Mouse (Mus musculus): Measurements from ENCODE around the gene Cyb5r2. TPM values are rescaled to one million over a fixed set of nuclear protein-coding genes. Genes with fewer than 3 reads are reported as not detected.

The Cyb5r2 gene
- polyA plus RNA-seq (2012; rRNA removed) = 0.16 and 0.37 TPM in 2 replicates

GRCm38 (mm10) chr7:107757308-107758151 is at the start of gene Cyb5r2:
TSS of gene Cyb5r2 (minus strand) at chr7:107758032.

GRCm38 (mm10) chr7:107801108-107801507 is 43.3 kb upstream of the Cyb5r2 start, which contains the start of gene Ovch2:
TSS of gene Ovch2 (minus strand) at chr7:107801208.

Other genes starting within 250 kb of the Cyb5r2 start
- 2.2 and 2.8 TPM in 2 replicates for gene Olfml1, start 190.6 kb downstream of the Cyb5r2 start, polyA plus RNA-seq (2012; rRNA removed)
- 2.0 and 2.6 TPM in 2 replicates for gene Ppfibp2, start 162.8 kb downstream of the Cyb5r2 start, polyA plus RNA-seq (2012; rRNA removed)
- not detected in 2 replicates for gene 5330417H12Rik, start 132.9 kb downstream of the Cyb5r2 start, polyA plus RNA-seq (2012; rRNA removed)
- not detected in 2 replicates for gene Ovch2, start 43.2 kb upstream of the Cyb5r2 start, polyA plus RNA-seq (2012; rRNA removed)
- gene Olfr467, start 54.2 kb upstream of the Cyb5r2 start, polyA plus RNA-seq (2012; rRNA removed) = not detected in 2 replicates
- gene Olfr469, start 67.5 kb upstream of the Cyb5r2 start, polyA plus RNA-seq (2012; rRNA removed) = not detected in 2 replicates
- not detected in 2 replicates for gene Olfr470, start 89.5 kb upstream of the Cyb5r2 start, polyA plus RNA-seq (2012; rRNA removed)
- not detected in 2 replicates for gene Olfr472, start 139.9 kb upstream of the Cyb5r2 start, polyA plus RNA-seq (2012; rRNA removed)
- not detected in 2 replicates for gene Olfr473, start 172.4 kb upstream of the Cyb5r2 start, polyA plus RNA-seq (2012; rRNA removed)
- gene Olfr474, start 196.6 kb upstream of the Cyb5r2 start, polyA plus RNA-seq (2012; rRNA removed) = not detected in 2 replicates
- not detected in 2 replicates for gene Olfr476, start 206.8 kb upstream of the Cyb5r2 start, polyA plus RNA-seq (2012; rRNA removed)
- gene Olfr477, start 228.7 kb upstream of the Cyb5r2 start, polyA plus RNA-seq (2012; rRNA removed) = not detected in 2 replicates

All from central nervous system, embryonic 18 days (tissue).